Mouse (Mus musculus) liver, postnatal 0 days (tissue): ENCODE data around the gene Pnldc1. TPM values are rescaled to one million over a fixed set of nuclear protein-coding genes. Genes with fewer than 3 reads are reported as not detected.

Source experiments
- ATAC-seq: fragments of 200-750 bp; cut with Nextera tagmentation; 2 replicates; pipeline ENCODE4 v1.8.0; 2017; ENCODE audit warnings: mild to moderate bottlenecking, moderate library complexity
- DNase-seq: peaks from one replicate; pipeline ENCODE4 v3.0.0-alpha.2; 2016
- H3K27ac ChIP-seq: fragments of 300-500 bp; sonication (generic); 2 replicates; pipeline ENCODE4 v1.5.1; 2014; ENCODE audit warnings: antibody characterized with exemption, moderate library complexity, mild to moderate bottlenecking, low read depth
- H3K27me3 ChIP-seq: fragments of 300-500 bp; sonication (generic); 2 replicates; pipeline ENCODE4 v1.6.1; 2014; ENCODE audit warnings: low read length, control low read depth, mixed read lengths; ENCODE audit not compliant: insufficient read depth
- H3K36me3 ChIP-seq: fragments of 300-500 bp; sonication (generic); replicated peaks from 2 replicates; pipeline ENCODE4 v1.6.1; 2014; ENCODE audit warnings: mild to moderate bottlenecking, control low read depth, low read length, moderate library complexity, mixed read lengths; ENCODE audit not compliant: insufficient read depth
- H3K4me1 ChIP-seq: fragments of 300-500 bp; sonication (generic); 2 replicates; pipeline ENCODE4 v1.6.1; 2014; ENCODE audit warnings: antibody characterized with exemption, mild to moderate bottlenecking, control low read depth; ENCODE audit not compliant: insufficient read depth
- H3K4me2 ChIP-seq: fragments of 300-500 bp; sonication (generic); 2 replicates; pipeline ENCODE4 v1.6.1; 2014; ENCODE audit warnings: low read depth, mild to moderate bottlenecking, low read length, moderate library complexity, mixed read lengths
- H3K4me3 ChIP-seq: fragments of 300-500 bp; sonication (generic); 2 replicates; pipeline ENCODE4 v1.5.1; 2014; ENCODE audit warnings: low read depth, low read length
- H3K9ac ChIP-seq: fragments of 300-500 bp; sonication (generic); replicated peaks from 2 replicates; pipeline ENCODE4 v1.6.1; 2014; ENCODE audit warnings: mild to moderate bottlenecking, moderate library complexity
- H3K9me3 ChIP-seq: fragments of 300-500 bp; sonication (generic); 2 replicates; pipeline ENCODE4 v1.6.1; 2016; ENCODE audit warnings: mild to moderate bottlenecking, control low read depth, low read length, mixed read lengths
- CTCF ChIP-seq: sonication (generic); IDR thresholded peaks from 2 replicates; pipeline ENCODE4 v1.5.1; 2016; ENCODE audit warnings: antibody characterized with exemption, low read depth
- EP300 ChIP-seq: IDR thresholded peaks from 2 replicates; pipeline ENCODE4 v1.6.1; 2016; ENCODE audit warnings: antibody characterized with exemption, low read depth, mild to moderate bottlenecking
- WGBS: fragments of 180-500 bp; shearing (Covaris S2); extraction: QIAGEN DNeasy Blood & Tissue Kit; methylation state at CpG from one replicate; pipeline ENCODE4 v1.1.7; 2014; ENCODE audit not compliant: insufficient replicate concordance; 5-methylcytosine and 5-hydroxymethylcytosine counted together
- polyA plus RNA-seq: library from polyadenylated mRNA; unstranded; fragments of >200 nt; fragmentation: Nextera tagmentation; extraction: Ambion mirVana; gene quantifications from 2 replicates; pipeline ENCODE4 v1.2.1, GENCODE M21; 2015

The Pnldc1 gene
- polyA plus RNA-seq, 1 experiment from 2014 or later: 0.95 TPM

DNA sequence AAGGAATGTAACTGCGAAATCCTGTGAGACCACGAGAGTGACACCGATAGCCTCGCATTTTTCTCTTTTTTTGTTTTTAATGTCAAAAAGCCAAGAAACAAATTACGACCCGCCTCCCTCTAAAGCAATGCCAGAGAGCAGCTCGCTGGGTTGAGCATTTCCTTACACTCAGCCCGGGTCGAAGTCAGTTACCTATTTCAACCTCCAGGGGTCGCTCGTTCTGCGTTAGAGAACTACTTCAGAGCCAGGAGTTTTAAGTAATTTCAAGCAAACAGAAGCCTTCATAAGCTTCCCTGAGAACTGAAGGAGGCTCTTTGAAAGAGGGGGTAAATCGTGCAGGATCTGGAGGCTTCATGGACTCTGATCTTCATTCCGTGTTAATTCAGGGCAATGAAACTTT is 29.9 kb downstream of the Pnldc1 start:
- Histone ChIP-seq H3K4me1 (no peaks in the 10 kb centered on the region), H3K9ac (no peak overlapping the region), H3K36me3 (no peaks in the 10 kb centered on the region), H3K4me2 (peak overlapping the region; percentile 33), H3K4me3 (no peak overlapping the region), H3K9me3 (no peaks in the 10 kb centered on the region), H3K27ac (no peak overlapping the region), H3K27me3 (peaks cover 5% of the 10 kb centered on the region; the same call in 1 of the 2 replicates)
- TF ChIP-seq EP300 (no peak), CTCF (peak; percentile 84)
- DNase-seq (peak; percentile 75), ATAC-seq (peak; percentile 72)
- 2% methylated on average over 14 of the region's 14 CpGs for WGBS

GRCm38 (mm10) chr17:12875734-12876133 is 34.3 kb downstream of the Pnldc1 start, which contains the start of gene Mrgprh:
Gene Mrgprh (plus strand): TSS chr17:12876034.
- no peak for ATAC-seq
- H3K9me3 ChIP-seq: no peaks in the 10 kb centered on the region
- DNase-seq: no peak
- TF ChIP-seq EP300: no peak
- TF ChIP-seq CTCF: no peak
- H3K27ac ChIP-seq: no peak within 1 kb of the TSS
- H3K4me3 ChIP-seq: no peak within 1 kb of the TSS
- peaks cover 18% of the 10 kb centered on the region; the same call in 1 of the 2 replicates for H3K27me3 ChIP-seq
- H3K36me3 ChIP-seq: no peaks in the 10 kb centered on the region
- no peak within 1 kb of the TSS for H3K9ac ChIP-seq
- no peak within 1 kb of the TSS for H3K4me2 ChIP-seq
- 65% methylated on average over 5 of the region's 5 CpGs for WGBS
- H3K4me1 ChIP-seq: no peaks in the 10 kb centered on the region

GRCm38 (mm10) chr17:12872275-12873028 is 37.6 kb downstream of the Pnldc1 start:
- no peak overlapping the region for H3K4me2 ChIP-seq
- H3K4me1 ChIP-seq: no peaks in the 10 kb centered on the region
- no peaks in the 10 kb centered on the region for H3K36me3 ChIP-seq
- ATAC-seq (no peak), DNase-seq (no peak)
- 0 out of 2 replicates have a peak, but pooled peaks cover 13% of the 10 kb centered on the region for H3K27me3 ChIP-seq
- no peak overlapping the region for H3K4me3 ChIP-seq
- H3K27ac ChIP-seq: no peak overlapping the region
- H3K9ac ChIP-seq: no peak overlapping the region
- no peaks in the 10 kb centered on the region for H3K9me3 ChIP-seq
- 56% methylated on average over 16 of the region's 16 CpGs for WGBS
- TF ChIP-seq CTCF (no peak), EP300 (no peak)

DNA sequence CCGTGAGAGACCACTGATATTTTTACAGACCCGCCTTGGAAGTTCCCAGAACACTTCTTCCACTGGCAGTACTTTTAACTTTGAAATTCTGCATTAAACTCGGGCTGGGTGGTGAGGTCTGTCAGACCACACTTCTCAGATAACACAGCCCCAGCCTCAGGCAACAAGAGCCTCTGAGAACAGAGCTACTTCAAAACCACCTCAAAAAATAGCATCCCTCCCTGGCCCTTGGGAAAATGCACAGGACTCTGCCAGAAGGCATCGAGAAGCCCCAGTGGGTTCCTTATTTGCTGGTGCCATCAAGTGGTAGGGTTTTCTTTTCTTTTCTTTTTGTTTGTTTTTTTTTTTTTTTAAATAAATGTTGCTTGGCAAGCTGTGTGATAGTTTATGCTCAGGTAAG is 41.4 kb downstream of the Pnldc1 start:
- DNase-seq (no peak), ATAC-seq (no peak)
- 18% methylated on average over 4 of the region's 4 CpGs for WGBS
- no peak overlapping the region for H3K27ac ChIP-seq
- no peaks in the 10 kb centered on the region for H3K4me1 ChIP-seq
- no peaks in the 10 kb centered on the region for H3K36me3 ChIP-seq
- no peak overlapping the region for H3K4me2 ChIP-seq
- H3K4me3 ChIP-seq: no peak overlapping the region
- H3K9ac ChIP-seq: no peak overlapping the region
- 0 out of 2 replicates have a peak, but pooled peaks cover 13% of the 10 kb centered on the region for H3K27me3 ChIP-seq
- TF ChIP-seq EP300 (no peak), CTCF (no peak)
- H3K9me3 ChIP-seq: no peaks in the 10 kb centered on the region

DNA sequence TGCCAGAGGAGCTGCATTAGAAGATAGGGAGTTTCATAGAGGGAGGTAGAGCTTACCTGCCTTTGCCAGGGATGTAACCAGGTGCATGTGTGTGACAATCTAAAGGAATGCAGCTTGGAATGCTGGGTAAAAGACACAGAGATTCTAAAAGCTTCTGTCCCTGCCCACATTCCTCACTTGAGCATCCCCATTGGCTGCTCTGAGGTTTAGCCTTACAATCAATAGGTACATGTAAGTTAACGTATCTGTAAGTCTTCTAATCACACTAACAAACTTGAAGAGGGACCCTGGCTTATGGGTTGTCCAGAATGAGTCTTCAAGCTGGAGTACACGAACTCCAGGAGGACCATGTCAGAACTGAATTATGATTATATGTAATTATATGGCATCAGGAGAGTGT is 42.0 kb downstream of the Pnldc1 start, which contains the start of gene Mas1:
Gene Mas1 (minus strand): TSS at position 101 of the 400 bp plus-strand sequence.
- Histone ChIP-seq H3K4me2 (no peak within 1 kb of the TSS), H3K27me3 (0 out of 2 replicates have a peak, but pooled peaks cover 13% of the 10 kb centered on the region), H3K9ac (no peak within 1 kb of the TSS), H3K4me3 (no peak within 1 kb of the TSS), H3K27ac (no peak within 1 kb of the TSS), H3K4me1 (no peaks in the 10 kb centered on the region), H3K36me3 (no peaks in the 10 kb centered on the region), H3K9me3 (no peaks in the 10 kb centered on the region)
- no peak for DNase-seq
- no peak for TF ChIP-seq EP300
- TF ChIP-seq CTCF: no peak
- WGBS: 46% methylated on average over 2 of the region's 2 CpGs
- ATAC-seq: no peak

GRCm38 (mm10) chr17:12866853-12867252 is 43.2 kb downstream of the Pnldc1 start:
- H3K4me3 ChIP-seq: no peak overlapping the region
- TF ChIP-seq EP300 (no peak), CTCF (no peak)
- no peaks in the 10 kb centered on the region for H3K36me3 ChIP-seq
- 0 out of 2 replicates have a peak, but pooled peaks cover 6% of the 10 kb centered on the region for H3K27me3 ChIP-seq
- H3K4me2 ChIP-seq: no peak overlapping the region
- H3K27ac ChIP-seq: no peak overlapping the region
- no peak for DNase-seq
- no peak overlapping the region for H3K9ac ChIP-seq
- H3K9me3 ChIP-seq: no peaks in the 10 kb centered on the region
- no peaks in the 10 kb centered on the region for H3K4me1 ChIP-seq
- no peak for ATAC-seq
- 74% methylated on average over 10 of the region's 10 CpGs for WGBS

- DNase-seq (no peak), ATAC-seq (no peak)
- 55% methylated on average over 3 of the region's 3 CpGs for WGBS
- no peak overlapping the region for H3K4me2 ChIP-seq
- no peaks in the 10 kb centered on the region for H3K4me1 ChIP-seq
- H3K9ac ChIP-seq: no peak overlapping the region
- no peaks in the 10 kb centered on the region for H3K27me3 ChIP-seq
- H3K27ac ChIP-seq: no peak overlapping the region
- H3K36me3 ChIP-seq: no peaks in the 10 kb centered on the region
- TF ChIP-seq CTCF: no peak
- TF ChIP-seq EP300: no peak
- no peaks in the 10 kb centered on the region for H3K9me3 ChIP-seq
- H3K4me3 ChIP-seq: no peak overlapping the region
These were observed 44.6 kb downstream of the Pnldc1 start for GRCm38 (mm10) chr17:12865407-12865806.
